Mouse (Mus musculus) heart, adult 2 months (tissue): ENCODE measurements around the gene Olfr228.

Experiments used
- CTCF ChIP-seq: fragments of 200-600 bp; IDR thresholded peaks from 2 replicates; pipeline ENCODE4 v1.8.1; 2022; ENCODE audit warnings: antibody characterized with exemption, mild to moderate bottlenecking, moderate library complexity
- EP300 ChIP-seq: fragments of 200-500 bp; IDR thresholded peaks from 2 replicates; pipeline ENCODE4 v1.6.1; 2011; ENCODE audit warnings: low read depth, low read length, control low read depth; ENCODE audit not compliant: insufficient read depth
- POLR2A ChIP-seq: fragments of 200-500 bp; IDR thresholded peaks from 2 replicates; pipeline ENCODE4 v1.6.1; 2011; ENCODE audit warnings: mild to moderate bottlenecking, low read depth, low read length, control low read depth; ENCODE audit not compliant: insufficient read depth

DNA sequence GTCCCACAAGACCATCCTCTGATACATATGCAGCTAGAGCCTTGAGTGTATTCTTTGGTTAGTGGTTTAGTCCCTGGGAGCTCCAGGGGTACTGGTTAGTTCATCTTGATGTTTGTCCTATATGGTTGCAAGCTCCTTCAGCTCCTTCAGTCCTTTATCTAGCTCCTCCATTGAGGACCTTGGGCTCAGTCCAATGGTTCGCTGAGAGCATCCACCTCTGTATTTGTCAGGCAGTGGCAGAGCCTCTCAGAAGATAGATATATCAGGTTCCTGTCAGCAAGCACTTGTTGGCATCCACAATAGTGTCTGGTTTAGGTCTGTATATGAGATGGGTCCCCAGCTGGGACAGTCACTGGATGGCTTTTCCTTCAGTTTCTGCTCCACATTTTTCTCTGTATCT, 26.8 kb downstream of the Olfr228 start:
- TF ChIP-seq EP300 (no peak), CTCF (no peak), POLR2A (no peak)
